Mouse (Mus musculus) neural tube, embryonic 15.5 days (tissue): Measurements from ENCODE around the gene Myo3b. TPM values are rescaled to one million over a fixed set of nuclear protein-coding genes. Genes with fewer than 3 reads are reported as not detected.
"Not testable (repeated sequence)": the region's sequence is repeated elsewhere in the genome, so short reads cannot be mapped to it uniquely, and the experiment has no call there.

Source experiments
- ATAC-seq: fragments of 200-750 bp; cut with Nextera tagmentation; 2 replicates; pipeline ENCODE4 v1.8.0; 2017; ENCODE audit warnings: mild to moderate bottlenecking, moderate TSS enrichment, moderate library complexity; ENCODE audit not compliant: low FRiP score
- H3K27ac ChIP-seq: fragments of 300-500 bp; sonication (generic); replicated peaks from 2 replicates; pipeline ENCODE4 v1.5.1; 2015; ENCODE audit warnings: mild to moderate bottlenecking, inconsistent platforms
- H3K27me3 ChIP-seq: fragments of 300-500 bp; sonication (generic); replicated peaks from 2 replicates; pipeline ENCODE4 v1.6.1; 2015; ENCODE audit warnings: inconsistent platforms
- H3K36me3 ChIP-seq: fragments of 300-500 bp; sonication (generic); 2 replicates; pipeline ENCODE4 v1.6.1; 2015; ENCODE audit warnings: inconsistent platforms
- H3K4me1 ChIP-seq: fragments of 300-500 bp; sonication (generic); 2 replicates; pipeline ENCODE4 v1.6.1; 2015; ENCODE audit warnings: inconsistent platforms
- H3K4me2 ChIP-seq: fragments of 300-500 bp; sonication (generic); 2 replicates; pipeline ENCODE4 v1.6.1; 2015; ENCODE audit warnings: inconsistent platforms, mild to moderate bottlenecking, moderate library complexity
- H3K4me3 ChIP-seq: fragments of 300-500 bp; sonication (generic); replicated peaks from 2 replicates; pipeline ENCODE4 v1.5.1; 2015; ENCODE audit warnings: mild to moderate bottlenecking, inconsistent platforms
- H3K9ac ChIP-seq: fragments of 300-500 bp; sonication (generic); replicated peaks from 2 replicates; pipeline ENCODE4 v1.6.1; 2015; ENCODE audit warnings: mild to moderate bottlenecking, inconsistent platforms
- H3K9me3 ChIP-seq: fragments of 300-500 bp; sonication (generic); replicated peaks from 2 replicates; pipeline ENCODE4 v1.6.1; 2016; ENCODE audit warnings: inconsistent platforms
- WGBS: fragments of 180-500 bp; shearing (Covaris S2); methylation state at CpG from one replicate; pipeline ENCODE4 v1.1.7; 2015; ENCODE audit warnings: mixed read lengths; 5-methylcytosine and 5-hydroxymethylcytosine counted together
- polyA plus RNA-seq: library from polyadenylated mRNA; unstranded; fragments of >200 nt; fragmentation: Nextera tagmentation; extraction: Ambion mirVana; gene quantifications from 2 replicates; pipeline ENCODE4 v1.2.1, GENCODE M21; 2015

Myo3b gene
- polyA plus RNA-seq, 1 experiment from 2014 or later = 0.19 TPM

- no peaks in the 10 kb centered on the region for H3K9me3 ChIP-seq
- no peaks in the 10 kb centered on the region for H3K27me3 ChIP-seq
- H3K4me1 ChIP-seq = peaks cover 8% of the 10 kb centered on the region
- no peak overlapping the region for H3K4me3 ChIP-seq
- no peak overlapping the region for H3K4me2 ChIP-seq
- H3K9ac ChIP-seq = no peak overlapping the region
- ATAC-seq = no peak
- 87% methylated on average over 22 of the region's 22 CpGs for WGBS
- H3K36me3 ChIP-seq = no peaks in the 10 kb centered on the region
- H3K27ac ChIP-seq = no peak overlapping the region; the same call in 1 of the 2 replicates
These were observed 171.8 kb downstream of the Myo3b start for GRCm38 (mm10) chr2:70210427-70211332.

- Histone ChIP-seq H3K4me2 (no peak overlapping the region), H3K27ac (no peak overlapping the region), H3K36me3 (no peaks in the 10 kb centered on the region), H3K9me3 (no peaks in the 10 kb centered on the region), H3K4me3 (no peak overlapping the region), H3K4me1 (peaks cover 11% of the 10 kb centered on the region), H3K27me3 (no peaks in the 10 kb centered on the region), H3K9ac (no peak overlapping the region)
- 77% methylated on average over 8 of the region's 8 CpGs for WGBS
- ATAC-seq = no peak
These were observed 175.5 kb downstream of the Myo3b start for GRCm38 (mm10) chr2:70214401-70214800.

GRCm38 (mm10) chr2:70217800-70218199 lies 178.9 kb downstream of the Myo3b start:
- Histone ChIP-seq H3K27me3 (no peaks in the 10 kb centered on the region), H3K4me3 (no peak overlapping the region), H3K9me3 (no peaks in the 10 kb centered on the region), H3K9ac (no peak overlapping the region), H3K4me2 (no peak overlapping the region), H3K4me1 (peaks cover 11% of the 10 kb centered on the region), H3K27ac (no peak overlapping the region), H3K36me3 (no peaks in the 10 kb centered on the region)
- ATAC-seq = no peak
- WGBS = 80% methylated on average over 3 of the region's 3 CpGs

- H3K4me1 ChIP-seq = peaks cover 11% of the 10 kb centered on the region
- H3K36me3 ChIP-seq = no peaks in the 10 kb centered on the region
- no peak overlapping the region for H3K4me2 ChIP-seq
- no peaks in the 10 kb centered on the region for H3K27me3 ChIP-seq
- no peak for ATAC-seq
- H3K27ac ChIP-seq = no peak overlapping the region
- no peak overlapping the region for H3K9ac ChIP-seq
- no peaks in the 10 kb centered on the region for H3K9me3 ChIP-seq
- H3K4me3 ChIP-seq = no peak overlapping the region
- WGBS = 62% methylated on average over 8 of the region's 8 CpGs
These were observed 179.5 kb downstream of the Myo3b start for GRCm38 (mm10) chr2:70218469-70218868.

GRCm38 (mm10) chr2:70226679-70227078 lies 187.8 kb downstream of the Myo3b start:
- Histone ChIP-seq H3K36me3 (no peaks in the 10 kb centered on the region), H3K9me3 (no peaks in the 10 kb centered on the region), H3K27me3 (0 out of 2 replicates have a peak, but pooled peaks cover 5% of the 10 kb centered on the region), H3K4me2 (no peak overlapping the region), H3K4me3 (no peak overlapping the region), H3K9ac (no peak overlapping the region), H3K4me1 (no peaks in the 10 kb centered on the region), H3K27ac (no peak overlapping the region)
- no peak for ATAC-seq
- 8% methylated on average over 3 of the region's 3 CpGs for WGBS

- not testable (repeated sequence) for H3K4me3 ChIP-seq, H3K27ac ChIP-seq, H3K4me1 ChIP-seq, H3K9me3 ChIP-seq, H3K9ac ChIP-seq, H3K36me3 ChIP-seq, H3K4me2 ChIP-seq, H3K27me3 ChIP-seq
- ATAC-seq = peak; percentile 70
- WGBS = 52% methylated on average over 4 of the region's 4 CpGs
These were observed 195.5 kb downstream of the Myo3b start for GRCm38 (mm10) chr2:70234450-70234849.

- H3K9me3 ChIP-seq = no peaks in the 10 kb centered on the region
- ATAC-seq = no peak
- H3K4me3 ChIP-seq = no peak overlapping the region
- no peaks in the 10 kb centered on the region for H3K36me3 ChIP-seq
- H3K4me2 ChIP-seq = no peak overlapping the region
- H3K9ac ChIP-seq = no peak overlapping the region
- no peaks in the 10 kb centered on the region for H3K4me1 ChIP-seq
- no peak overlapping the region for H3K27ac ChIP-seq
- no peaks in the 10 kb centered on the region for H3K27me3 ChIP-seq
- 85% methylated on average over 4 of the region's 4 CpGs for WGBS
These were observed 207.1 kb downstream of the Myo3b start for GRCm38 (mm10) chr2:70245981-70246380.

- H3K27me3 ChIP-seq = no peaks in the 10 kb centered on the region
- H3K27ac ChIP-seq = no peak overlapping the region
- no peaks in the 10 kb centered on the region for H3K9me3 ChIP-seq
- 91% methylated on average over 7 of the region's 7 CpGs for WGBS
- ATAC-seq = no peak
- no peaks in the 10 kb centered on the region for H3K4me1 ChIP-seq
- no peak overlapping the region for H3K4me3 ChIP-seq
- no peak overlapping the region for H3K9ac ChIP-seq
- H3K36me3 ChIP-seq = no peaks in the 10 kb centered on the region
- H3K4me2 ChIP-seq = no peak overlapping the region
These were observed 209.7 kb downstream of the Myo3b start for GRCm38 (mm10) chr2:70248616-70249015.

- no peaks in the 10 kb centered on the region for H3K27me3 ChIP-seq
- H3K9me3 ChIP-seq = no peaks in the 10 kb centered on the region
- ATAC-seq = no peak
- no peaks in the 10 kb centered on the region for H3K36me3 ChIP-seq
- WGBS = 60% methylated on average over 4 of the region's 4 CpGs
- no peak overlapping the region for H3K27ac ChIP-seq
- no peak overlapping the region for H3K4me3 ChIP-seq
- H3K4me2 ChIP-seq = no peak overlapping the region
- no peak overlapping the region for H3K9ac ChIP-seq
- H3K4me1 ChIP-seq = no peaks in the 10 kb centered on the region
These were observed 210.9 kb downstream of the Myo3b start for GRCm38 (mm10) chr2:70249872-70250271.

GRCm38 (mm10) chr2:70251256-70251655 lies 212.3 kb downstream of the Myo3b start:
- whole genome bisulfite sequencing = 94% methylated on average over 10 of the region's 10 CpGs
- H3K27ac ChIP-seq = no peak overlapping the region
- H3K27me3 ChIP-seq = no peaks in the 10 kb centered on the region

GRCm38 (mm10) chr2:70259357-70260000 lies 220.6 kb downstream of the Myo3b start:
- H3K9ac ChIP-seq = no peak overlapping the region
- peaks cover 29% of the 10 kb centered on the region for H3K4me1 ChIP-seq
- 20% methylated on average over 8 of the region's 8 CpGs for WGBS
- no peak overlapping the region for H3K4me3 ChIP-seq
- H3K27me3 ChIP-seq = no peaks in the 10 kb centered on the region
- no peaks in the 10 kb centered on the region for H3K9me3 ChIP-seq
- peak overlapping the region; percentile 22; the same call in 1 of the 2 replicates for H3K4me2 ChIP-seq
- no peak overlapping the region for H3K27ac ChIP-seq
- no peaks in the 10 kb centered on the region for H3K36me3 ChIP-seq
- 0 out of 2 replicates have a peak, but pooled peaks have one; percentile 77 for ATAC-seq

More at GRCm38 (mm10) chr2:70251256-70251655, 212.3 kb downstream of the Myo3b start:
- H3K9ac ChIP-seq = no peak overlapping the region
- H3K4me2 ChIP-seq = no peak overlapping the region
- no peak overlapping the region for H3K4me3 ChIP-seq
- no peak for ATAC-seq
- no peaks in the 10 kb centered on the region for H3K4me1 ChIP-seq
- H3K36me3 ChIP-seq = no peaks in the 10 kb centered on the region
- no peaks in the 10 kb centered on the region for H3K9me3 ChIP-seq
